Mouse (Mus musculus): Measurements from ENCODE around the gene Ddx28. TPM values are rescaled to one million over a fixed set of nuclear protein-coding genes. Genes with fewer than 3 reads are reported as not detected.

Gene Ddx28
- polyA plus RNA-seq, 2 experiments = 6.6 to 9.1 TPM

- H3K36me3 ChIP-seq (replicated peaks; ENCODE audit: control insufficient read depth, insufficient read depth, low read depth) = no peaks in the 10 kb centered on the region
- no peak overlapping the region for H3K4me2 ChIP-seq (ENCODE audit: low read depth)
- H3K4me3 ChIP-seq (ENCODE audit: insufficient read depth in 1 of 2, low read depth in 2 of 2, low read length in 2 of 2) = no peak overlapping the region
- H3K27ac ChIP-seq = no peak overlapping the region
- ATAC-seq (ENCODE audit: insufficient read depth) (peak; percentile 45; the same call in 1 of the 2 replicates), DNase-seq (ENCODE audit: low read depth in 3 of 3, low spot score in 3 of 3) (no peak)
- H3K4me1 ChIP-seq (replicated peaks; ENCODE audit: control insufficient read depth in 2 of 2, insufficient read depth in 2 of 2, low read length in 1 of 2) = peaks cover 0 to 5% of the 10 kb centered on the region in 2 experiments; a peak in 2 of 4 replicates
- WGBS (ENCODE audit: insufficient replicate concordance) = 69% methylated on average over 2 of the region's 2 CpGs
- TF ChIP-seq EP300 (IDR thresholded peaks at IDR 0.05; ENCODE audit: low read depth) = no peak
- no peak for TF ChIP-seq CTCF (IDR thresholded peaks at IDR 0.05; ENCODE audit: low read depth)
- H3K9ac ChIP-seq (replicated peaks) = no peak overlapping the region
- no peaks in the 10 kb centered on the region for H3K9me3 ChIP-seq (ENCODE audit: control insufficient read depth, low read length)
- no peaks in the 10 kb centered on the region; the same call in 1 of the 2 replicates for H3K27me3 ChIP-seq (ENCODE audit: control insufficient read depth, insufficient read depth, low read length)
Observed at GRCm38 (mm10) chr8:105998971-105999370, 12.7 kb downstream of the Ddx28 start.

- Histone ChIP-seq H3K27me3 (ENCODE audit: control insufficient read depth, insufficient read depth, low read length) (no peaks in the 10 kb centered on the region; the same call in 1 of the 2 replicates), H3K27ac (no peak overlapping the region), H3K9me3 (ENCODE audit: control insufficient read depth, low read length) (no peaks in the 10 kb centered on the region), H3K4me2 (ENCODE audit: low read depth) (no peak overlapping the region), H3K9ac (replicated peaks) (no peak overlapping the region), H3K36me3 (replicated peaks; ENCODE audit: control insufficient read depth, insufficient read depth, low read depth) (no peaks in the 10 kb centered on the region), H3K4me3 (ENCODE audit: insufficient read depth in 1 of 2, low read depth in 2 of 2, low read length in 2 of 2) (no peak overlapping the region), H3K4me1 (replicated peaks; ENCODE audit: control insufficient read depth in 2 of 2, insufficient read depth in 2 of 2, low read length in 1 of 2) (peaks cover 0 to 7% of the 10 kb centered on the region in 2 experiments; a peak in 2 of 4 replicates)
- 27% methylated on average over 7 of the region's 7 CpGs for WGBS (ENCODE audit: insufficient replicate concordance)
- DNase-seq (ENCODE audit: low read depth in 3 of 3, low spot score in 3 of 3) = no peak
- no peak for ATAC-seq (ENCODE audit: insufficient read depth)
- no peak for TF ChIP-seq EP300 (IDR thresholded peaks at IDR 0.05; ENCODE audit: low read depth)
- no peak for TF ChIP-seq CTCF (IDR thresholded peaks at IDR 0.05; ENCODE audit: low read depth)
Observed at GRCm38 (mm10) chr8:105996359-105996758, 15.3 kb downstream of the Ddx28 start.

GRCm38 (mm10) chr8:105993226-105993625 lies 18.5 kb downstream of the Ddx28 start:
- ATAC-seq (ENCODE audit: insufficient read depth) = peak; percentile 29; the same call in 1 of the 2 replicates

GRCm38 (mm10) chr8:105992499-105992898 lies 19.2 kb downstream of the Ddx28 start:
- Histone ChIP-seq H3K27me3 (ENCODE audit: control insufficient read depth, insufficient read depth, low read length) (no peaks in the 10 kb centered on the region; the same call in 1 of the 2 replicates), H3K4me2 (ENCODE audit: low read depth) (no peak overlapping the region), H3K4me3 (ENCODE audit: insufficient read depth in 1 of 2, low read depth in 2 of 2, low read length in 2 of 2) (no peak overlapping the region), H3K9ac (replicated peaks) (no peak overlapping the region), H3K36me3 (replicated peaks; ENCODE audit: control insufficient read depth, insufficient read depth, low read depth) (no peaks in the 10 kb centered on the region), H3K9me3 (ENCODE audit: control insufficient read depth, low read length) (no peaks in the 10 kb centered on the region), H3K27ac (no peak overlapping the region), H3K4me1 (replicated peaks; ENCODE audit: control insufficient read depth in 2 of 2, insufficient read depth in 2 of 2, low read length in 1 of 2) (peaks cover 0 to 3% of the 10 kb centered on the region in 2 experiments; a peak in 1 of 4 replicates)
- TF ChIP-seq EP300 (IDR thresholded peaks at IDR 0.05; ENCODE audit: low read depth) (no peak), CTCF (IDR thresholded peaks at IDR 0.05; ENCODE audit: low read depth) (no peak)
- 33% methylated on average over 5 of the region's 5 CpGs for WGBS (ENCODE audit: insufficient replicate concordance)
- DNase-seq (ENCODE audit: low read depth in 3 of 3, low spot score in 3 of 3) (no peak), ATAC-seq (ENCODE audit: insufficient read depth) (no peak)

More at GRCm38 (mm10) chr8:105993226-105993625, 18.5 kb downstream of the Ddx28 start:
- Histone ChIP-seq H3K36me3 (replicated peaks; ENCODE audit: control insufficient read depth, insufficient read depth, low read depth) (no peaks in the 10 kb centered on the region), H3K9me3 (ENCODE audit: control insufficient read depth, low read length) (no peaks in the 10 kb centered on the region), H3K4me2 (ENCODE audit: low read depth) (no peak overlapping the region), H3K4me1 (replicated peaks; ENCODE audit: control insufficient read depth in 2 of 2, insufficient read depth in 2 of 2, low read length in 1 of 2) (peaks cover 0 to 3% of the 10 kb centered on the region in 2 experiments; a peak in 1 of 4 replicates), H3K27ac (no peak overlapping the region), H3K4me3 (ENCODE audit: insufficient read depth in 1 of 2, low read depth in 2 of 2, low read length in 2 of 2) (no peak overlapping the region), H3K9ac (replicated peaks) (no peak overlapping the region), H3K27me3 (ENCODE audit: control insufficient read depth, insufficient read depth, low read length) (no peaks in the 10 kb centered on the region; the same call in 1 of the 2 replicates)
- no peak for DNase-seq (ENCODE audit: low read depth in 3 of 3, low spot score in 3 of 3)
- TF ChIP-seq EP300 (IDR thresholded peaks at IDR 0.05; ENCODE audit: low read depth) (no peak), CTCF (IDR thresholded peaks at IDR 0.05; ENCODE audit: low read depth) (no peak)
- 58% methylated on average over 4 of the region's 4 CpGs for WGBS (ENCODE audit: insufficient replicate concordance)

- H3K27ac ChIP-seq = no peak overlapping the region
- H3K9me3 ChIP-seq (ENCODE audit: control insufficient read depth, low read length) = no peaks in the 10 kb centered on the region
- H3K36me3 ChIP-seq (replicated peaks; ENCODE audit: control insufficient read depth, insufficient read depth, low read depth) = no peaks in the 10 kb centered on the region
- DNase-seq (ENCODE audit: low read depth in 3 of 3, low spot score in 3 of 3) = no peak
- no peak for TF ChIP-seq EP300 (IDR thresholded peaks at IDR 0.05; ENCODE audit: low read depth)
- no peak for TF ChIP-seq CTCF (IDR thresholded peaks at IDR 0.05; ENCODE audit: low read depth)
- 27% methylated on average over 2 of the region's 2 CpGs for WGBS (ENCODE audit: insufficient replicate concordance)
- peaks cover 0 to 3% of the 10 kb centered on the region in 2 experiments; a peak in 1 of 4 replicates for H3K4me1 ChIP-seq (replicated peaks; ENCODE audit: control insufficient read depth in 2 of 2, insufficient read depth in 2 of 2, low read length in 1 of 2)
- H3K4me3 ChIP-seq (ENCODE audit: insufficient read depth in 1 of 2, low read depth in 2 of 2, low read length in 2 of 2) = no peak overlapping the region
- no peak for ATAC-seq (ENCODE audit: insufficient read depth)
- no peak overlapping the region for H3K9ac ChIP-seq (replicated peaks)
- H3K27me3 ChIP-seq (ENCODE audit: control insufficient read depth, insufficient read depth, low read length) = no peaks in the 10 kb centered on the region; the same call in 1 of the 2 replicates
- H3K4me2 ChIP-seq (ENCODE audit: low read depth) = no peak overlapping the region
Observed at GRCm38 (mm10) chr8:105991546-105991945, 20.1 kb downstream of the Ddx28 start.

All from liver, embryonic 14.5 days (tissue).